Mouse (Mus musculus) liver, embryonic 16.5 days (tissue): Measurements from ENCODE around the gene Sec61a2. TPM values are rescaled to one million over a fixed set of nuclear protein-coding genes. Genes with fewer than 3 reads are reported as not detected.

Experiments
- ATAC-seq: fragments of 200-750 bp; cut with Nextera tagmentation; 2 replicates; pipeline ENCODE4 v1.8.0; 2017; ENCODE audit warnings: low read depth, mild to moderate bottlenecking, moderate number of reproducible peaks, moderate library complexity
- H3K27ac ChIP-seq: fragments of 300-500 bp; sonication (generic); 2 replicates; pipeline ENCODE4 v1.5.1; 2014; ENCODE audit warnings: mild to moderate bottlenecking, low read length
- H3K27me3 ChIP-seq: fragments of 300-500 bp; sonication (generic); 2 replicates; pipeline ENCODE4 v1.6.1; 2014; ENCODE audit warnings: low read depth, low read length, mixed read lengths; ENCODE audit not compliant: control insufficient read depth, insufficient read depth
- H3K36me3 ChIP-seq: fragments of 300-500 bp; sonication (generic); 2 replicates; pipeline ENCODE4 v1.6.1; 2014; ENCODE audit warnings: mild to moderate bottlenecking; ENCODE audit not compliant: control insufficient read depth, insufficient read depth
- H3K4me1 ChIP-seq: fragments of 300-500 bp; sonication (generic); 2 replicates; pipeline ENCODE4 v1.6.1; 2014; ENCODE audit warnings: low read depth, low read length, mixed read lengths; ENCODE audit not compliant: control insufficient read depth
- H3K4me2 ChIP-seq: fragments of 300-500 bp; sonication (generic); 2 replicates; pipeline ENCODE4 v1.6.1; 2014; ENCODE audit warnings: low read depth, low read length, mixed read lengths
- H3K4me3 ChIP-seq: fragments of 300-500 bp; sonication (generic); 2 replicates; pipeline ENCODE4 v1.5.1; 2014; ENCODE audit warnings: low read depth, mild to moderate bottlenecking, low read length
- H3K9ac ChIP-seq: fragments of 300-500 bp; sonication (generic); 2 replicates; pipeline ENCODE4 v1.6.1; 2014; ENCODE audit warnings: low read depth, low read length
- H3K9me3 ChIP-seq: fragments of 300-500 bp; sonication (generic); replicated peaks from 2 replicates; pipeline ENCODE4 v1.6.1; 2016; ENCODE audit warnings: low read length; ENCODE audit not compliant: control insufficient read depth
- WGBS: fragments of 180-500 bp; shearing (Covaris S2); extraction: QIAGEN DNeasy Blood & Tissue Kit; methylation state at CpG from one replicate; pipeline ENCODE4 v1.1.7; 2014; ENCODE audit not compliant: insufficient replicate concordance; 5-methylcytosine and 5-hydroxymethylcytosine counted together
- polyA plus RNA-seq: library from polyadenylated mRNA; unstranded; fragments of >200 nt; fragmentation: Nextera tagmentation; extraction: Ambion mirVana; gene quantifications from 2 replicates; pipeline ENCODE4 v1.2.1, GENCODE M21; 2015

Gene Sec61a2
- polyA plus RNA-seq, 1 experiment from 2014 or later = 15.1 TPM

GRCm38 (mm10) chr2:5906092-5906491 lies 10.9 kb upstream of the Sec61a2 start:
- Histone ChIP-seq H3K4me1 (no peaks in the 10 kb centered on the region), H3K36me3 (peaks cover 4% of the 10 kb centered on the region; the same call in 1 of the 2 replicates), H3K27ac (no peak overlapping the region), H3K4me3 (no peak overlapping the region), H3K9ac (no peak overlapping the region), H3K9me3 (no peaks in the 10 kb centered on the region), H3K4me2 (no peak overlapping the region), H3K27me3 (no peaks in the 10 kb centered on the region)
- no peak for ATAC-seq
- WGBS = 51% methylated on average over 5 of the region's 5 CpGs

- ATAC-seq = no peak
- H3K4me2 ChIP-seq = no peak overlapping the region
- H3K9ac ChIP-seq = no peak overlapping the region
- WGBS = 57% methylated on average over 5 of the region's 5 CpGs
- H3K4me3 ChIP-seq = no peak overlapping the region
- peaks cover 4% of the 10 kb centered on the region; the same call in 1 of the 2 replicates for H3K36me3 ChIP-seq
- H3K27me3 ChIP-seq = no peaks in the 10 kb centered on the region
- no peaks in the 10 kb centered on the region for H3K9me3 ChIP-seq
- peaks cover 4% of the 10 kb centered on the region for H3K4me1 ChIP-seq
- H3K27ac ChIP-seq = no peak overlapping the region
Observed at GRCm38 (mm10) chr2:5900145-5900544, 4.9 kb upstream of the Sec61a2 start.

GRCm38 (mm10) chr2:5894296-5894695 lies 936 bp downstream of the Sec61a2 start:
- peak overlapping the region; percentile 96 for H3K9ac ChIP-seq
- H3K4me3 ChIP-seq = peak overlapping the region; percentile 89
- H3K9me3 ChIP-seq = no peaks in the 10 kb centered on the region
- no peak overlapping the region for H3K27ac ChIP-seq
- no peaks in the 10 kb centered on the region for H3K27me3 ChIP-seq
- peak overlapping the region; percentile 95 for H3K4me2 ChIP-seq
- WGBS = 46% methylated on average over 11 of the region's 11 CpGs
- H3K36me3 ChIP-seq = no peaks in the 10 kb centered on the region
- no peak for ATAC-seq
- H3K4me1 ChIP-seq = peaks cover 9% of the 10 kb centered on the region

- Histone ChIP-seq H3K27ac (no peak overlapping the region), H3K36me3 (peaks cover 12% of the 10 kb centered on the region; the same call in 1 of the 2 replicates), H3K4me2 (no peak overlapping the region), H3K27me3 (no peaks in the 10 kb centered on the region), H3K4me1 (peaks cover 3% of the 10 kb centered on the region), H3K9ac (no peak overlapping the region), H3K4me3 (no peak overlapping the region), H3K9me3 (no peaks in the 10 kb centered on the region)
- WGBS = 55% methylated on average over 2 of the region's 2 CpGs
- ATAC-seq = no peak
Observed at GRCm38 (mm10) chr2:5889412-5889811, 5.8 kb downstream of the Sec61a2 start.

GRCm38 (mm10) chr2:5888865-5889264 lies 6.4 kb downstream of the Sec61a2 start:
- no peak overlapping the region for H3K27ac ChIP-seq
- no peaks in the 10 kb centered on the region for H3K27me3 ChIP-seq
- no peak overlapping the region for H3K4me2 ChIP-seq
- H3K9me3 ChIP-seq = no peaks in the 10 kb centered on the region
- H3K4me3 ChIP-seq = no peak overlapping the region
- H3K9ac ChIP-seq = no peak overlapping the region
- no peaks in the 10 kb centered on the region; the same call in 1 of the 2 replicates for H3K4me1 ChIP-seq
- WGBS = 55% methylated on average over 5 of the region's 5 CpGs
- no peak for ATAC-seq
- H3K36me3 ChIP-seq = peaks cover 12% of the 10 kb centered on the region; the same call in 1 of the 2 replicates

DNA sequence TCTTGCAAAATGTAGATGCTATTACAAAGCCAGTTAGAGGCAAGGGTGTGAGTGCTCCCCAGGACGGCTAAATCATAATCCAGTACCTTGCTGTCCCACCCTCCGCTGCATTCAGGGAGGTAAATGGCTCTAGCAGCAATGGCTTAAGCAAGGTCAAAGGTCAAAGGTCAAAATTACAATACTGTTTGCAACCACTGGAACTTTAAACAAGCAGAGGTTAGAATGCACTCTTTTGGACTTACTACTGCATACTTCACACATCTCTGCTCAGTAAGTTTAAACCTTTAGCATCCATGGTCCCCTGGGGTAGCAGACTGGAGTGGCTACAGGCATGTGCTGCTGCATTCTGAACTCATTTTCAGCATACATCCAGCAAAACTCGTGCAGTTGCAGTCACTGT lies 17.8 kb downstream of the Sec61a2 start:
- 65% methylated on average over 3 of the region's 3 CpGs for WGBS
- Histone ChIP-seq H3K4me2 (no peak overlapping the region), H3K27ac (no peak overlapping the region), H3K4me1 (peaks cover 2% of the 10 kb centered on the region; the same call in 1 of the 2 replicates), H3K9ac (no peak overlapping the region), H3K27me3 (no peaks in the 10 kb centered on the region), H3K36me3 (peaks cover 27% of the 10 kb centered on the region), H3K9me3 (no peaks in the 10 kb centered on the region), H3K4me3 (no peak overlapping the region)
- ATAC-seq = peak; percentile 64

DNA sequence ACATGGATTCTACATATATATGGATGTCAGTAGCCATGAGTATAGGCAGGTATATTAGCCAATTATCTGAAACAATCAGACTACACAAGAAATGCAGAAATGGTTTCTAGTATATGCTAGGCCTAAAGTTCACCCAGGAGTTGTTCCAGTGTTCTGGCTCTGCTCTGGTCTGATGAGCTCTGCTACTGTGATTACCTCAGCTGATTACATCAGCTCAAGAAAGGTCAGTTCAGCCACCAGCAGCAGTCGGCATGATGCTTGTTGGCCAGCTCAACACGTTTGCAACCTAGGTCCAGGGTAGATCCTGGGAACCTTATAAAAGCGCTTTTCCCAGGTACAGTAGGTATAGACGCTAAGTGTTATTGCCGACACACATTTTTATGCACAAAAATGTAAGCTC lies 25.5 kb downstream of the Sec61a2 start:
- no peak overlapping the region for H3K9ac ChIP-seq
- H3K4me2 ChIP-seq = no peak overlapping the region
- WGBS = 79% methylated on average over 5 of the region's 5 CpGs
- no peak for ATAC-seq
- H3K4me1 ChIP-seq = no peaks in the 10 kb centered on the region
- H3K9me3 ChIP-seq = no peaks in the 10 kb centered on the region
- no peaks in the 10 kb centered on the region for H3K27me3 ChIP-seq
- H3K36me3 ChIP-seq = peaks cover 28% of the 10 kb centered on the region
- H3K27ac ChIP-seq = no peak overlapping the region
- H3K4me3 ChIP-seq = no peak overlapping the region

DNA sequence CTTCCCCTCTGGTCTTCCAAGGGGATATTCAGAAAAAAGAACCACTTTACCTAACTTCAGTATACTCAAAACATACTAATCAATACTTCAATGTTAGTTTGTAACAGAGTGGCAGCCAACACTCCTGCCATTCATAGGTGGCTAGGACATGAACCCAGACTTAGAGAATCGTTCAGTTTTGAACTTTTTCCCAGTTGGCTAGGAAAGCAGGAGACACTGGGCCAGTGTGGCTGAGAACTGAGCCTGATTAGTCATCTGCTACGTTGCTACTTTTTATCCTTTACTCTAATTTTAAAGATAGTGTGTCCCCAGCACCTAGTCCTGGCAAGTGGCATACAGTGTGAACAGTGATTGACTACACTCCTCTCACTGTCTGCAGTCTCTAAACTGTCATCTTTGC lies 27.6 kb downstream of the Sec61a2 start:
- no peak for ATAC-seq
- Histone ChIP-seq H3K27me3 (no peaks in the 10 kb centered on the region), H3K36me3 (peaks cover 21% of the 10 kb centered on the region), H3K9ac (no peak overlapping the region), H3K27ac (no peak overlapping the region), H3K9me3 (no peaks in the 10 kb centered on the region), H3K4me3 (no peak overlapping the region), H3K4me2 (no peak overlapping the region), H3K4me1 (no peaks in the 10 kb centered on the region)
- 65% methylated on average over 2 of the region's 2 CpGs for WGBS

DNA sequence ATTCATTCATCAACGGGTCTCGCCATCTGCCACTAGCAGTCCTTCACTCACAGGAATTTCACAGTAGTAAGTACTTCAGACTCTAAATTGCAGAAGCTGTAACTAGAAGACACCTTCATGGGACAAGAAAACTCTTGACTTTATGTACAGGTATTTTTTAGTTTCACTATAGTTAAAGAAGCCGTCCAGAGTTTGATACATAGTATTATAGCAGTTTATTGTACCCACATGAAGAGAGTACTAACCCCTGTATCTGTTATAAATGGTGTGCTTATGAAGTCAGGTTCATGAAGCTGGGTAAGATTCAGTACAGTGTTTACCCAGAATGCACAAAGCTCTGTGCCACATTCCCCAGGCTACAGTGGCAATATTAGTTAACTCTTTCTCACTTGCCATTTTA lies 32.4 kb downstream of the Sec61a2 start, which contains the start of gene Gm13199:
Gene Gm13199, minus strand, starts transcription at position 101 of the 400 bp plus-strand sequence.
- Histone ChIP-seq H3K4me1 (no peaks in the 10 kb centered on the region), H3K9ac (no peak within 1 kb of the TSS), H3K9me3 (no peaks in the 10 kb centered on the region), H3K36me3 (peaks cover 20% of the 10 kb centered on the region), H3K27ac (no peak within 1 kb of the TSS), H3K27me3 (no peaks in the 10 kb centered on the region), H3K4me2 (no peak within 1 kb of the TSS), H3K4me3 (no peak within 1 kb of the TSS)
- ATAC-seq = no peak
- 84% methylated on average over 3 of the region's 3 CpGs for WGBS
